Mouse (Mus musculus): ENCODE measurements around the gene Amigo3. TPM values are rescaled to one million over a fixed set of nuclear protein-coding genes. Genes with fewer than 3 reads are reported as not detected.

Gene Amigo3
- polyA plus RNA-seq, 1 experiment, result 12.0 TPM

DNA sequence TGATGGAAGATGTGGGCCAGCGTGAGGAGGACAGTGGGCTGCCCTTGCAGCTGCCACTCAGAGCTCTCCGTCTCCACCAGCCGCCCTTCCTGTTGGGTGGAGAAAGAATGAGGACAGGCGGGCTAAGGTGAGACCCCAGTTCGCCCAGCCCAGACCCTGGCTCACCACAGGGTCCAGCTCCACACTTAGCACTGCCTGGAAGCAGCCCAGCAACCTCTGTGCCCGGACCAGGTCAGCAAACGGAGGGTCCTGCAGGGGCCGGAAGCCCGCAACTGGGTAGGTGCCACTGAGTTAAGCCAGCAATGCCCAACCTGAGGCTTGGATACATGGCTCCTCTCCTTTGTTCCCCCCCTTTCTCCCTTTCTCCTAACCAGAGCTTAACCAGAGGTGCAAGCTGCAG lies 16.0 kb downstream of the Amigo3 start:
- Histone ChIP-seq H3K27me3 (ENCODE audit: control insufficient read depth, insufficient read depth, low read length) (no peaks in the 10 kb centered on the region), H3K36me3 (ENCODE audit: control insufficient read depth, insufficient read depth, low read length) (peaks cover 31% of the 10 kb centered on the region), H3K4me1 (ENCODE audit: control insufficient read depth, insufficient read depth, insufficient read length, low read length) (no peaks in the 10 kb centered on the region), H3K27ac (ENCODE audit: insufficient read depth, low read depth, low read length) (no peak overlapping the region), H3K4me3 (ENCODE audit: low read depth, low read length) (no peak overlapping the region)
- 93% methylated on average over 9 of the region's 9 CpGs for WGBS
- TF ChIP-seq POLR2A (IDR thresholded peaks at IDR 0.05; ENCODE audit: low read depth, low read length) (no peak), CTCF (IDR thresholded peaks at IDR 0.05; ENCODE audit: extremely low read depth, insufficient read length, insufficient replicate concordance, low read depth, low read length) (no peak)

- Histone ChIP-seq H3K36me3 (ENCODE audit: control insufficient read depth, insufficient read depth, low read length) (peaks cover 26% of the 10 kb centered on the region), H3K27ac (ENCODE audit: insufficient read depth, low read depth, low read length) (no peak overlapping the region), H3K27me3 (ENCODE audit: control insufficient read depth, insufficient read depth, low read length) (no peaks in the 10 kb centered on the region), H3K4me1 (ENCODE audit: control insufficient read depth, insufficient read depth, insufficient read length, low read length) (no peaks in the 10 kb centered on the region), H3K4me3 (ENCODE audit: low read depth, low read length) (no peak overlapping the region)
- no peak for TF ChIP-seq CTCF (IDR thresholded peaks at IDR 0.05; ENCODE audit: extremely low read depth, insufficient read length, insufficient replicate concordance, low read depth, low read length)
- no peak for TF ChIP-seq POLR2A (IDR thresholded peaks at IDR 0.05; ENCODE audit: low read depth, low read length)
- WGBS, result 94% methylated on average over 7 of the region's 7 CpGs
Observed at GRCm38 (mm10) chr9:108069529-108069928, 16.6 kb downstream of the Amigo3 start.

DNA sequence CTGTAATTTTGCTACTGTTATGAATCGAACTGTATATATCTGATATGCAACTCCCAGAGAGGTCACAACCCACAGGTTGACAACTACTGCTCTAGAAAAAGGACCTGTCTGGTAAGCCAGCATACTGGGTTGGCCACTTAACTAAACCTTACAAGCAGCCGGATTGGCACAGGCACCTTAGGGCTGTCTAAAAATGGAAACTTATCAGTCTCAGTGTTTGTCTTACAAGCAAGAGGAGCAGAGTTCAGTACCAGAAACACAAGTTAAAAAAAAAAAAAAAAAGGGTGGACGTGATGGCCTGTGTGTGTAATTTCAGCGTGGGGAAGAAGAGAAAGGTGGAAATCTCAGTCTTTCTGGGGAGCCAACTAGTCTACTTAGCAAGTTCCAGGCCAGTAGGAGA lies 18.8 kb downstream of the Amigo3 start:
- Histone ChIP-seq H3K27ac (ENCODE audit: insufficient read depth, low read depth, low read length) (no peak overlapping the region), H3K27me3 (ENCODE audit: control insufficient read depth, insufficient read depth, low read length) (no peaks in the 10 kb centered on the region), H3K4me1 (ENCODE audit: control insufficient read depth, insufficient read depth, insufficient read length, low read length) (no peaks in the 10 kb centered on the region), H3K36me3 (ENCODE audit: control insufficient read depth, insufficient read depth, low read length) (peaks cover 26% of the 10 kb centered on the region), H3K4me3 (ENCODE audit: low read depth, low read length) (no peak overlapping the region)
- TF ChIP-seq CTCF (IDR thresholded peaks at IDR 0.05; ENCODE audit: extremely low read depth, insufficient read length, insufficient replicate concordance, low read depth, low read length) (no peak), POLR2A (IDR thresholded peaks at IDR 0.05; ENCODE audit: low read depth, low read length) (no peak)
- WGBS, result 36% methylated on average over 4 of the region's 4 CpGs

DNA sequence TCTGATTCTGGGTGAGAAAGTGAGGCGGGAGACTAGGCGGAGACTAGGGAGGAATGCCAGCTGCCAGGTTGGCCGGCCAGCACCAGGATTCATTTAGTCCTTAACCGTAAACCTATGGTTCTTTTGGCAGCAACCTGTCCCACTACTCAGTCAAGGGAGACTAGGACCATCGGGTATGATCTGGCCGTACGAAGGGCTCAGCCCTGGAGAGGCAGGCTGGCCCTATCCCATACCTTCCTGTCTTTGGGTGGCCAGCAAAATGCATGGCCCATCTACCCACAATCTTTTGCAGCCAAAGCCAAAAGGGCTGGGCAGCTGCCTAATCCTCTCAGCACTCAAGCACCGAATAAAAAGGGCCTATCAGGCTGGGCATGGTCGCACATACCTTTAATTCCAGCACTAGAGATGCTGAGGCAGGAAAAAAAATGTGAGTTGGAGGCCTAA lies 19.5 kb downstream of the Amigo3 start:
- Histone ChIP-seq H3K27me3 (ENCODE audit: control insufficient read depth, insufficient read depth, low read length) (no peaks in the 10 kb centered on the region), H3K4me1 (ENCODE audit: control insufficient read depth, insufficient read depth, insufficient read length, low read length) (no peaks in the 10 kb centered on the region), H3K36me3 (ENCODE audit: control insufficient read depth, insufficient read depth, low read length) (peaks cover 26% of the 10 kb centered on the region), H3K4me3 (ENCODE audit: low read depth, low read length) (no peak overlapping the region), H3K27ac (ENCODE audit: insufficient read depth, low read depth, low read length) (no peak overlapping the region)
- 44% methylated on average over 9 of the region's 9 CpGs for WGBS
- TF ChIP-seq POLR2A (IDR thresholded peaks at IDR 0.05; ENCODE audit: low read depth, low read length) (no peak), CTCF (IDR thresholded peaks at IDR 0.05; ENCODE audit: extremely low read depth, insufficient read length, insufficient replicate concordance, low read depth, low read length) (no peak)

DNA sequence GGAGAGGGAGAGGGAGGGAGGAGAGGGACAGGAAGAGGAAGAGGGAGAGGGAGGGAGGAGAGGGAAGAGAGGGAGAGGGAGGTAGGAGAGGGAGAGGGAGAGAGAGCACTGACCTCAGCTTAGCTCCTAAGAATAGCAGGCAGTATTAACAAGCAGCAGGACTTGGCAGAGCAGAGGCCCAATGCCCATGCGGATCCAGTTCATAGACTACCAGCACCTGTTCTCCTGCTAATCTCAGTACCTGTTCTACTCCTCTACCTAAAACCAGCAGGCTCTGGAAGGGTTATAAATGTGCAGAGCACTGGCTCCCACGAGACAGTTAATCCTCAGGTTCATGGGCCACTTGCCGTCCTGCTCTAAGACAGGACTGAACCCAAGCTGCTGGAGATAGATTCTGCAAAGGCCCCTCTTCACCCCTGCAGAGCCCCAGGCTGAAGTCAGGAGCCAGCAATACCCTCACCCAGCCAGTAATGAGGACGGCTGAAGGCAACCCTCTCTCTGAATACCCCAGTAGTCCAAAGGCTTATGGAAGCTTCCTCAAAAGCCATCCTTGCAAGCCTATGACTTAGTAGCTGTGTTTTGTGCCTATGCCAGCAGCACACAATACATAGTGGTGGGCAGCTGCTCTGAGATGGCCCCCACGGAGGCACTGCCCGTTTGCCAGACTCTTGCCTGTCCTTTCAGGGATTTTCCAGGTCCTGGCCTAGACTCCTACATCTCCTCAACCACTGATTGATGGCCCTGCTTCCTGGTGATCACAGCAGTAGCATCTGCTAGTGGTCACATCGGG lies 20.4 kb downstream of the Amigo3 start:
- Histone ChIP-seq H3K27me3 (ENCODE audit: control insufficient read depth, insufficient read depth, low read length) (no peaks in the 10 kb centered on the region), H3K27ac (ENCODE audit: insufficient read depth, low read depth, low read length) (no peak overlapping the region), H3K36me3 (ENCODE audit: control insufficient read depth, insufficient read depth, low read length) (peaks cover 26% of the 10 kb centered on the region), H3K4me1 (ENCODE audit: control insufficient read depth, insufficient read depth, insufficient read length, low read length) (peaks cover 7% of the 10 kb centered on the region; the same call in 1 of the 2 replicates), H3K4me3 (ENCODE audit: low read depth, low read length) (no peak overlapping the region)
- WGBS, result 68% methylated on average over 7 of the region's 7 CpGs
- no peak for TF ChIP-seq POLR2A (IDR thresholded peaks at IDR 0.05; ENCODE audit: low read depth, low read length)
- no peak for TF ChIP-seq CTCF (IDR thresholded peaks at IDR 0.05; ENCODE audit: extremely low read depth, insufficient read length, insufficient replicate concordance, low read depth, low read length)

GRCm38 (mm10) chr9:108080168-108080567 lies 27.2 kb downstream of the Amigo3 start, which contains the start of gene Mst1:
Mst1 (plus strand) TSS chr9:108080436.
- peak within 1 kb of the TSS; percentile 78 for H3K4me3 ChIP-seq (ENCODE audit: low read depth, low read length)
- peaks cover 17% of the 10 kb centered on the region for H3K36me3 ChIP-seq (ENCODE audit: control insufficient read depth, insufficient read depth, low read length)
- H3K27me3 ChIP-seq (ENCODE audit: control insufficient read depth, insufficient read depth, low read length), result no peaks in the 10 kb centered on the region
- TF ChIP-seq CTCF (IDR thresholded peaks at IDR 0.05; ENCODE audit: extremely low read depth, insufficient read length, insufficient replicate concordance, low read depth, low read length) (no peak), POLR2A (IDR thresholded peaks at IDR 0.05; ENCODE audit: low read depth, low read length) (no peak)
- WGBS, result 84% methylated on average over 5 of the region's 5 CpGs
- peak within 1 kb of the TSS; percentile 25; the same call in 1 of the 2 replicates for H3K27ac ChIP-seq (ENCODE audit: insufficient read depth, low read depth, low read length)
- H3K4me1 ChIP-seq (ENCODE audit: control insufficient read depth, insufficient read depth, insufficient read length, low read length), result peaks cover 34% of the 10 kb centered on the region

GRCm38 (mm10) chr9:108082549-108082948 lies 29.6 kb downstream of the Amigo3 start:
- 9% methylated on average over 19 of the region's 19 CpGs for WGBS
- H3K4me3 ChIP-seq (ENCODE audit: low read depth, low read length), result peak overlapping the region; percentile 29
- H3K27me3 ChIP-seq (ENCODE audit: control insufficient read depth, insufficient read depth, low read length), result no peaks in the 10 kb centered on the region
- peaks cover 34% of the 10 kb centered on the region for H3K36me3 ChIP-seq (ENCODE audit: control insufficient read depth, insufficient read depth, low read length)
- H3K27ac ChIP-seq (ENCODE audit: insufficient read depth, low read depth, low read length), result no peak overlapping the region
- TF ChIP-seq CTCF (IDR thresholded peaks at IDR 0.05; ENCODE audit: extremely low read depth, insufficient read length, insufficient replicate concordance, low read depth, low read length) (no peak), POLR2A (IDR thresholded peaks at IDR 0.05; ENCODE audit: low read depth, low read length) (no peak)
- peaks cover 37% of the 10 kb centered on the region for H3K4me1 ChIP-seq (ENCODE audit: control insufficient read depth, insufficient read depth, insufficient read length, low read length)

Measured in small intestine, adult 2 months (tissue).